Mouse (Mus musculus) forebrain, embryonic 16.5 days (tissue): ENCODE measurements at regions not wholly inside any gene's neighbourhood (a gene's known extent, or its start where the extent isn't known, plus 50 kb on each side); places are given as distances from the start of the nearest gene placed in this dataset.

ENCODE experiments used
- ATAC-seq: fragments of 200-750 bp; cut with Nextera tagmentation; 2 replicates; pipeline ENCODE4 v1.8.0; 2017; ENCODE audit warnings: mild to moderate bottlenecking, moderate library complexity
- H3K27ac ChIP-seq: fragments of 300-500 bp; sonication (generic); 2 replicates; pipeline ENCODE4 v1.5.1; 2014; ENCODE audit warnings: low read length, control low read depth
- H3K27me3 ChIP-seq: fragments of 300-500 bp; sonication (generic); replicated peaks from 2 replicates; pipeline ENCODE4 v1.6.1; 2014; ENCODE audit warnings: low read length; ENCODE audit not compliant: control insufficient read depth, insufficient read depth
- H3K36me3 ChIP-seq: fragments of 300-500 bp; sonication (generic); 2 replicates; pipeline ENCODE4 v1.6.1; 2014; ENCODE audit not compliant: control insufficient read depth, insufficient read depth
- H3K4me1 ChIP-seq: fragments of 300-500 bp; sonication (generic); replicated peaks from 2 replicates; pipeline ENCODE4 v1.6.1; 2014; ENCODE audit warnings: low read length; ENCODE audit not compliant: control insufficient read depth, insufficient read depth
- H3K4me2 ChIP-seq: fragments of 300-500 bp; sonication (generic); 2 replicates; pipeline ENCODE4 v1.6.1; 2014; ENCODE audit warnings: mild to moderate bottlenecking, low read length, control low read depth
- H3K4me3 ChIP-seq: fragments of 300-500 bp; sonication (generic); replicated peaks from 2 replicates; pipeline ENCODE4 v1.5.1; 2014; ENCODE audit warnings: mild to moderate bottlenecking, low read length, control low read depth
- H3K9ac ChIP-seq: fragments of 300-500 bp; sonication (generic); replicated peaks from 2 replicates; pipeline ENCODE4 v1.6.1; 2014; ENCODE audit warnings: low read depth, low read length, control low read depth
- H3K9me3 ChIP-seq: fragments of 300-500 bp; sonication (generic); 2 replicates; pipeline ENCODE4 v1.6.1; 2016; ENCODE audit warnings: low read length; ENCODE audit not compliant: control insufficient read depth
- WGBS: fragments of 180-500 bp; shearing (Covaris S2); extraction: QIAGEN DNeasy Blood & Tissue Kit; methylation state at CpG from one replicate; pipeline ENCODE4 v1.1.7; 2014; 5-methylcytosine and 5-hydroxymethylcytosine counted together

DNA sequence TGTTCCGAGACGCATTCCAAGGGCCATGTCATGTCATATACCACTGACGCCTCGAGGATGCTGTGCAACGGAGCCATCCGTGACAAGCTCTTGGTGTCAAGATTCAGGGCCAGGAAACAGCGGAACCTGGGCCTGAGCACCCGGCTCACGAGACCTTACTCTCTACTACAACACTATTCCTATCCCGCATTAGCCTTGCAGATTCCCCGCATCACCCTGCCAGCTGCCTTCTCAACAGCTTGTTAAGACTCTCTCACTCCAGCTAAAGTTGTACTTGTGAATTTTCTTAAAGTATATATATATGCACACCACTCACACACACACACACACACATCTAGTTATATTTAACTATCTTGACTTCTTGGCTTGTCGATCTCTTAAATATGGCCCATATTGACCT is 236.4 kb upstream of the Noct start:
- WGBS = 97% methylated on average over 12 of the region's 12 CpGs
- Histone ChIP-seq H3K27me3 (no peaks in the 10 kb centered on the region), H3K4me3 (no peak overlapping the region), H3K27ac (no peak overlapping the region), H3K4me1 (peaks cover 11% of the 10 kb centered on the region), H3K4me2 (no peak overlapping the region), H3K36me3 (no peaks in the 10 kb centered on the region), H3K9me3 (no peaks in the 10 kb centered on the region), H3K9ac (no peak overlapping the region)
- ATAC-seq = no peak

DNA sequence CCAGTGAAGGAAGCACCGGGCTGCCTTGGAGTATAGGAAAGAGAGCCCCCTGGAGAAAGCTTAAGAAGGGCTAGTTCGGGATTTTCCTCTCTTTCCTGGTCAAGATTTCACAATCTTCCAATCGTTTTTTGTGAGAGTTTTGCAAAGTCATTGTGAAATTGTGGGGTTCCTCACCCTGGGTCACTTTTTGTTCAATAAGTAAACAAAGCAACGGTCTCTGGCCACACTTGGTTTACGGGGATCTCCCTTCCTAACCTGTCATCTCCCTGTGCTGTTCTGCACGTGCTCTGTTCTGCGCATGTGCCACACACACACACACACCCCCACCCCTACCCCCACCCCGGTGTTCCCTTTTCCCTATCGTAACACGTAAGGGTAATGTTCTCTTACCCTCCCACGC is 233.4 kb upstream of the Noct start:
- no peak overlapping the region for H3K9ac ChIP-seq
- H3K27ac ChIP-seq = no peak overlapping the region
- 84% methylated on average over 11 of the region's 11 CpGs for WGBS
- peaks cover 2% of the 10 kb centered on the region; the same call in 1 of the 2 replicates for H3K4me1 ChIP-seq
- no peak overlapping the region for H3K4me2 ChIP-seq
- H3K36me3 ChIP-seq = no peaks in the 10 kb centered on the region
- no peak for ATAC-seq
- no peak overlapping the region for H3K4me3 ChIP-seq
- H3K27me3 ChIP-seq = no peaks in the 10 kb centered on the region
- H3K9me3 ChIP-seq = no peaks in the 10 kb centered on the region

DNA sequence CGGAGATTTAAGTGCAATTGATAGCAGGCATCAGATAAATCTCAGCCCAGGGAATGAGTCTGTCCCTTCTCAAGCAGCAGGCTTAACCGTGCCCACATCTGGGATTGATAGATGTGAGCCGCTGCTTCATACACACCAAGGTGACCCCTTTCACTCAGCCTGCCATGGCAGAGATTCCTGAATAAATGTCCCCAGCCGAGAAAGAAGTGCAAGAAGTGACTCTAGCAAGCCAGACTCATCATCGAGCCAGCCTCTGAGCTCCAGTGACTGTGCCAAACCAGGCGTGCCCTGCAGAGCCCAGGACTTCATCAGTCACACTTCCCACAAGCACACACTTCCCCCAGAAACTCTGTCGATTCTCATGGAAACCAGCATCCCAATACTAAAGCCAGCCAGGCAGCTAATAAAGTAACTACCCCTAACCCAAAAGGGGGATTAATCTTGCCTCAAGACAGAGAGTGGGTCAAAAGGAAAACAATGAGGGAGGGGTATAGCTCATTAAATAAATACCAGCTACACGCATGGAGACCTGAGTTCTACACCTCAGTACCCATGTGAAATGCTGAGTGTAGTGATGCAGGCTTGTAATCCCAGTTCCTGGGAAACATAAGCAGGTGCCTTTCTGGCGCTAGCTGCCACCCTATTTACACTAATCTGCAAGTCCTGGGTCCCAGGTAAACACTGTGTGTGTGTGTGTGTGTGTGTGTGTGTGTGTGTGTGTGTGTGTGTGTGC is 231.5 kb upstream of the Noct start:
- Histone ChIP-seq H3K9me3 (no peaks in the 10 kb centered on the region), H3K4me1 (peaks cover 2% of the 10 kb centered on the region; the same call in 1 of the 2 replicates), H3K27ac (no peak overlapping the region), H3K4me3 (no peak overlapping the region), H3K27me3 (no peaks in the 10 kb centered on the region), H3K4me2 (no peak overlapping the region), H3K9ac (no peak overlapping the region), H3K36me3 (no peaks in the 10 kb centered on the region)
- no peak for ATAC-seq
- 41% methylated on average over 9 of the region's 9 CpGs for WGBS

DNA sequence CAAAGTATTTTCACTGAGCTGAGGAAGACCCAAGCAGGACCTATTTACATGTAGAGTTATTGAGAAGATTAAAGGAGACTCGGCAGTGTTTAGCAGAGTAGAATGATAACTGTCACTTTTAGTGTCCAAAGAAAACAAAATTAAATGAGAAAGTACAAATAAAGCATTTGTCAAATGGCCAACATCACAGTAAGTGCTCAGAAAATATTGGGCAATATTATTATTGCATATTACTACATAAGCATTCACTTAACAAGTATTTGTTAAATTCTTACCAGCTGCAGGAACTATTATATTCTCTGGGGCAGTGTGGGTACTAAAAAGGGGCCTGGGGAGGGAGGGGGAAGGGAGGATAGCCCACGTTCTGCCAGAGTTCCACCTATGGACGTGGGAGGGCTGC is 224.5 kb upstream of the Noct start:
- Histone ChIP-seq H3K4me2 (no peak overlapping the region), H3K9ac (no peak overlapping the region), H3K27me3 (no peaks in the 10 kb centered on the region), H3K4me3 (no peak overlapping the region), H3K27ac (peak overlapping the region; percentile 30; the same call in 1 of the 2 replicates), H3K9me3 (no peaks in the 10 kb centered on the region), H3K36me3 (no peaks in the 10 kb centered on the region), H3K4me1 (peaks cover 3% of the 10 kb centered on the region; the same call in 1 of the 2 replicates)
- WGBS = 84% methylated on average over 3 of the region's 3 CpGs
- no peak for ATAC-seq

DNA sequence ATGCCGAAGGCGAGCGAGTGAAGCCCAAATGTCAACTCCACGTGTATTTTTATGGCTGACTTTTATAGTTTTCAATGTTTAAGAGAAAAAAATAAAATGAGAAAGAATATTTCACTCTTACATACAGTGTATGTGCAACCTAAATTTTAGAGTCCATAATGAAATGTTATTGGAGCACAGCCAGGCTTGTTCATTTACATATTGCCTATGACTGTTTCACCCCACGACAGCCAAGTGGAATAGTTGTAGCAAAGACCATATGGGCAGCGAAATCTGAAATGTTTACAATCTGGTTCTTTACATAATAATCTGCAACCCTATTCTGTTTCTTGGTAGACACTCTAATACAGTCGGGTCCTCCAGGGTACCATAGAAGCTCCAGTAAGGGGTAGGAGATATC is 223.3 kb upstream of the Noct start:
- 79% methylated on average over 7 of the region's 7 CpGs for WGBS
- H3K27me3 ChIP-seq = no peaks in the 10 kb centered on the region
- no peak overlapping the region for H3K4me2 ChIP-seq
- no peaks in the 10 kb centered on the region for H3K36me3 ChIP-seq
- H3K9ac ChIP-seq = no peak overlapping the region
- peak; percentile 61 for ATAC-seq
- H3K4me3 ChIP-seq = no peak overlapping the region
- peaks cover 3% of the 10 kb centered on the region; the same call in 1 of the 2 replicates for H3K4me1 ChIP-seq
- 0 out of 2 replicates have a peak overlapping the region, but pooled peaks have one; percentile 30 for H3K27ac ChIP-seq
- no peaks in the 10 kb centered on the region for H3K9me3 ChIP-seq

DNA sequence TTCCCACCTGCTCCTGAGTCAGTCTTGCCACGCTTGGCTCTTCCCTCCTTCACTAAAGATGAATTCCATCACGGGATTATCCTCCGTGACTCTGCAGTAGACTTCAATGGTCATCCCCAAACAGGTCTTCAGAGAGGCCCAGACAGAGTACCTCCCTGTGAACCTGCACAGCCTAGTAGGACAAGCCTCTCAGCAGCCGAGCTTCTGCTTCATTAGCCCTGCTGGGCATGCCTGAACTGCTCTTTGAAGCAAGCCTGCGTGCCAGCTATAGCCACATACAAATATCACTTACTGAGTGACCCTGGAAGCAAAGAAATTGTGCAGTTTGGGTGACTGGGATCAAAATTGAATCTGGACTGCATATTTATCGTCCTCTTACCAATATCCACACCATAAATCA is 221.6 kb upstream of the Noct start:
- 39% methylated on average over 6 of the region's 6 CpGs for WGBS
- no peak overlapping the region for H3K27ac ChIP-seq
- H3K9ac ChIP-seq = no peak overlapping the region
- H3K27me3 ChIP-seq = no peaks in the 10 kb centered on the region
- H3K36me3 ChIP-seq = no peaks in the 10 kb centered on the region
- H3K4me3 ChIP-seq = no peak overlapping the region
- no peaks in the 10 kb centered on the region for H3K9me3 ChIP-seq
- H3K4me1 ChIP-seq = peaks cover 3% of the 10 kb centered on the region; the same call in 1 of the 2 replicates
- no peak overlapping the region for H3K4me2 ChIP-seq
- ATAC-seq = no peak

DNA sequence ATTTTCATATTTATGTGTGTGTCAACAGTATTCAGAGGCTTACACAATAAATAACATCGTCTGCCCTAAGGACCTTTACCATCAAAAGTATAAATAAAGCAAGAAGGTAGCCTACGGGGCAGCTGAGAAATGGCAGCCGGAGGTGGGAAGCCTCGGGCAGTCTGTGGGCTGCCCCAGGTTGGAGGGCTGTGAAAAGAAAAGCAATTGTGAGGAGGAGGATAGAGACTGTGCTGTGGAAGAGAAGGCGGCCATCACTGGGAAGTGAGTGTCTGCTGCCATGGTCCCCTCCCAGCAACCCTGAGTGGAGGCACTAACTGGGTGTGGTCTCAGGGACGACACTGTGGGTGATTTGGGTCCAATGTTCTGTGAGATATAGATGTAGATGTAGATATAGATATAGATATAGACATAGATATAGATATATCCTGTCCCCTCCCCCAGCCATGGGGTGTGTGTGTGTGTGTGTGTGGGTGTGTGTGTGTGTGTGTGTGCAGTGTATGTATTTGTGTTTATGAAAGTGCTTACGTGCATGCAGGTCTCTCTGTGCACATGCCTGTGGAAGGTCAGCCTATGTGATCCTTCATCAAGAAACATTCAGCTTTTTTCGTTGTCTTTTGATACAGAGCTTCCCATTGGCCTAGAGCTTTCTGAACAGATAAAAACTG is 220.6 kb upstream of the Noct start:
- Histone ChIP-seq H3K9ac (no peak overlapping the region), H3K27ac (no peak overlapping the region), H3K36me3 (no peaks in the 10 kb centered on the region), H3K4me3 (no peak overlapping the region), H3K4me2 (no peak overlapping the region), H3K9me3 (no peaks in the 10 kb centered on the region), H3K27me3 (no peaks in the 10 kb centered on the region), H3K4me1 (peaks cover 3% of the 10 kb centered on the region; the same call in 1 of the 2 replicates)
- ATAC-seq = 0 out of 2 replicates have a peak, but pooled peaks have one; percentile 18
- 67% methylated on average over 8 of the region's 8 CpGs for WGBS

DNA sequence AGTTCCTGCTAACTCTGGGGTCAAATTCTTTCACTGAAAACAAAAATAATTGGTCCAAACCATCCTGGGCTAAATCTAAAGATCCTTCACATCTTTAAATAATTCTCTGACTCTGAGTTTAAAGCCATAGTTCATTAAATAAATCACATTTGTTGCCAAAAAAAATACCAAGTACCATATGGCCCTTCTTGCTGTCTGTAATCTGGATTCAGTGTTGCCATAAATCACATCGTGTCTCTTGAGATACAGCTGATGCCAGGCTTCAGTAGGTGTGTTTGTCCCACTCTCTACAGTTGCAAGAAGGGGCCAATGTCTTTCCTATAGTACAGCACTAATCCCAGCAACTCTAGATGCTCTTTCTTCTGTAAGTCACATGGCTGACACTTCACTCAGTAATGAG is 220.0 kb upstream of the Noct start:
- Histone ChIP-seq H3K36me3 (no peaks in the 10 kb centered on the region), H3K9ac (no peak overlapping the region), H3K4me3 (no peak overlapping the region), H3K27me3 (no peaks in the 10 kb centered on the region), H3K4me1 (peaks cover 3% of the 10 kb centered on the region; the same call in 1 of the 2 replicates), H3K9me3 (no peaks in the 10 kb centered on the region), H3K27ac (peak overlapping the region; percentile 48; the same call in 1 of the 2 replicates), H3K4me2 (no peak overlapping the region)
- no peak for ATAC-seq
- WGBS = 43% methylated on average over 1 of the region's 1 CpGs

DNA sequence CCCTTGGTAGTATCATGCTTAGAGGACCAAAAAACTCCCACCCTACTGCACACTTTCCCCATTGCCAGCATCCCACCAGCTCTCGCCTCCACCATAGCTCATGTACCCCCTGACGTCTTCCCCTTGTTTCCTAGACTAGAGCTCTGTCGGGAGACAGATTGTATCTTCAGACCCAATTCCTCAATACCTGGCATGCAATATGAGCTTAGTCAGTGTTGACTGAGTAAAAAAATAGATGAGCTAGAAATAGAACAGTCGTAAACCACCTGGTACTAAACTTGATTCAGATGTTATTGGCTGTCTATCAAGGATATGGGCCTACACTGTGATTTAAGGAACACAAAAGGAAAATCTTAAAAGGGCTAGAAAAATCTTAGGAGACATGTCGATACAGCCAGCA is 215.1 kb upstream of the Noct start:
- 73% methylated on average over 5 of the region's 5 CpGs for WGBS
- H3K4me2 ChIP-seq = no peak overlapping the region
- H3K27me3 ChIP-seq = no peaks in the 10 kb centered on the region
- H3K4me3 ChIP-seq = no peak overlapping the region
- no peak overlapping the region for H3K27ac ChIP-seq
- 0 out of 2 replicates have a peak, but pooled peaks have one; percentile 18 for ATAC-seq
- no peaks in the 10 kb centered on the region for H3K4me1 ChIP-seq
- no peaks in the 10 kb centered on the region for H3K36me3 ChIP-seq
- H3K9me3 ChIP-seq = no peaks in the 10 kb centered on the region
- H3K9ac ChIP-seq = no peak overlapping the region
